Mouse (Mus musculus): Measurements from ENCODE around the gene Glg1.

DNA sequence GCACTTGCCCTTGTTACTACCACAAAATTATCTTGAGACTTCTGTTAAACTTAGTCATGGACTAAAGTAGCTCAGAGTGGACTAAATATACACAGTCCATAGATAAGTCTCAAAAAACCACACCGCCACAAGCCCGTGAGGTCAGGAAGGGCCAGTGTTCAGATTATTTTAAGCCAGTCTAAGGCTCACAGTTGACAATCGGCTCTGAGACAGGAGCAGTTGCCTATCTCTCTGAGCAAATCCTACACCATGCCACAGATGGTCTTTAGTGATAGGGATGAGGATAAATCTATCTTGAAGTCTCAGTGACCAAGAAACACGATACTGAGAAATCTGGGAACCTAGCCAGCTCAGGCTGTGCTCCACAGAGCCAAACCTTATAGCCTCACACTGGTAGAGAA lies 3.0 kb upstream of the Glg1 start:
- TF ChIP-seq POLR2A (IDR thresholded peaks at IDR 0.05; ENCODE audit: extremely low read depth, insufficient read depth, low read length) (no peak), CTCF (IDR thresholded peaks at IDR 0.05; ENCODE audit: extremely low read depth, insufficient read depth, low read length) (no peak)
